In genomic region chr7:109000315-109000954, GRCm38 (mm10) we compare ENCODE assay signal across 10 mouse cellular contexts. TPM values are rescaled to one million over a fixed set of nuclear protein-coding genes. Genes with fewer than 3 reads are reported as not detected.
A peak's percentile ranks its signal among the peaks of the same experiment; 100 is the strongest.
DNase-seq lines count a peak whose midpoint lies in the region; ATAC-seq lines count a peak whose summit lies in the region.
"Had no signal": no experiment of that assay in that cellular context is flagged by ENCODE, and none has a peak within 500 bp of the region (broad histone marks: within the 10 kb centered on the region; RNA-seq: fewer than 3 reads in every experiment).

No protein-coding gene starts in this region.

- no peak overlapping the region for H3K4me2 ChIP-seq in heart, embryonic 11.5 days
- H3K4me2 ChIP-seq: embryonic facial prominence, embryonic 13.5 days; limb, embryonic 12.5 days had no signal

- H3K27me3 ChIP-seq in heart, embryonic 11.5 days (ENCODE audit: control insufficient read depth, insufficient read depth, low read length) = no peaks in the 10 kb centered on the region
- H3K27me3 ChIP-seq: embryonic facial prominence, embryonic 13.5 days had no signal

- DNase-seq in adrenal gland, adult 2 months = peak; percentile 21
- DNase-seq in adrenal gland, adult 8-10 months = no peak
- peak; percentile 66 for DNase-seq in right cerebral cortex, adult 18-20 months
- DNase-seq in right cerebral cortex, postnatal 4 days = no peak
- DNase-seq in thymus, postnatal 25 days = peak; percentile 8

- H3K27ac ChIP-seq in heart, embryonic 11.5 days (ENCODE audit: low read depth, low read length) = no peak overlapping the region
- H3K27ac ChIP-seq: embryonic facial prominence, embryonic 13.5 days; limb, embryonic 12.5 days had no signal

- WGBS in heart, embryonic 11.5 days (ENCODE audit: insufficient replicate concordance) = 36% methylated on average over 4 of the region's 4 CpGs

- no peak overlapping the region for H3K4me3 ChIP-seq in heart, embryonic 11.5 days (ENCODE audit: low read depth, low read length)
- H3K4me3 ChIP-seq: embryonic facial prominence, embryonic 13.5 days; limb, embryonic 12.5 days had no signal

- no peaks in the 10 kb centered on the region for H3K36me3 ChIP-seq in heart, embryonic 11.5 days (ENCODE audit: control insufficient read depth, insufficient read depth, low read length)
- H3K36me3 ChIP-seq: embryonic facial prominence, embryonic 13.5 days; limb, embryonic 12.5 days had no signal

- no peaks in the 10 kb centered on the region for H3K9me3 ChIP-seq in heart, embryonic 11.5 days (replicated peaks; ENCODE audit: control insufficient read depth, low read length)
- H3K9me3 ChIP-seq: embryonic facial prominence, embryonic 13.5 days; limb, embryonic 12.5 days had no signal

- ATAC-seq in granulocyte monocyte progenitor cell, adult 5-6 weeks (replicated peaks; ENCODE audit: poor library complexity, severe bottlenecking) = peak; percentile 74
- ATAC-seq in megakaryocyte, adult 5-6 weeks (ENCODE audit: poor library complexity, severe bottlenecking) = peak; percentile 54; the same call in 1 of the 2 replicates
- ATAC-seq in heart, embryonic 11.5 days (replicated peaks; ENCODE audit: insufficient number of reproducible peaks, low FRiP score, low TSS enrichment) = no peak

- no peak overlapping the region for H3K9ac ChIP-seq in heart, embryonic 11.5 days (ENCODE audit: low read depth, low read length)
- H3K9ac ChIP-seq: embryonic facial prominence, embryonic 13.5 days; limb, embryonic 12.5 days had no signal

- H3K4me1 ChIP-seq in heart, embryonic 11.5 days (ENCODE audit: control insufficient read depth, insufficient read depth, low read length) = no peaks in the 10 kb centered on the region
- H3K4me1 ChIP-seq: embryonic facial prominence, embryonic 13.5 days; limb, embryonic 12.5 days had no signal

RNA-seq across cellular contexts. Expression of gene Tub, which starts 50.3 kb away (rescaled TPM):
- total RNA-seq in adrenal gland, adult 2 months (2021) = 10 to 100 TPM; 25.9 to 41.5 TPM
- 13.1 and 26.2 TPM in 2 replicates for polyA plus RNA-seq in adrenal gland, adult 2 months (2012; rRNA removed)
- 10 to 100 TPM; 36.0 to 70.2 (median 52.9) TPM for total RNA-seq in adrenal gland, adult 8-10 months (2022)
- total RNA-seq in granulocyte monocyte progenitor cell, adult 5-6 weeks (2014; fragmentation: Nextera tagmentation) = not detected in 2 replicates
- total RNA-seq in granulocyte monocyte progenitor cell, adult 5-6 weeks (2017) = not detected in 2 replicates
- total RNA-seq in megakaryocyte, adult 5-6 weeks (2015) = not detected in 2 replicates
- total RNA-seq in megakaryocyte, adult 5-6 weeks (2017) = not detected in 2 replicates
- 0.45 and 0.63 TPM in 2 replicates for polyA plus RNA-seq in heart, embryonic 11.5 days (2014; fragmentation: Nextera tagmentation; extraction: Ambion mirVana)

Comparison
In these comparisons a context has a peak if more than half of its experiments do, and no peak if none do; other contexts are left out.
1. DNase-seq: peak in adrenal gland, adult 2 months (single experiment), right cerebral cortex, adult 18-20 months (single experiment) and thymus, postnatal 25 days (single experiment); none in adrenal gland, adult 8-10 months (single experiment) and right cerebral cortex, postnatal 4 days (single experiment).
2. RNA of gene Tub, which starts 50.3 kb away (total RNA-seq): 36.0 to 70.2 TPM in adrenal gland, adult 8-10 months and 25.9 to 41.5 TPM in adrenal gland, adult 2 months; not detected in granulocyte monocyte progenitor cell, adult 5-6 weeks and not detected in megakaryocyte, adult 5-6 weeks; every median in the first group is over 10 times any median in the second.